Mouse (Mus musculus) neutrophil, adult 5-6 weeks (primary cell): Measurements from ENCODE around the gene Tnk2. TPM values are rescaled to one million over a fixed set of nuclear protein-coding genes. Genes with fewer than 3 reads are reported as not detected.

ENCODE experiments used
- ATAC-seq: fragments of 151-379, 151-347 bp; 2 replicates; pipeline ENCODE4 v1.8.0; 2017; ENCODE audit warnings: mild to moderate bottlenecking, moderate TSS enrichment; ENCODE audit not compliant: insufficient number of reproducible peaks, poor library complexity, low FRiP score, severe bottlenecking; ENCODE audit errors: extremely low read depth
- total RNA-seq: library from RNA; stranded (forward); fragments of 200-1000 nt; gene quantifications from 2 replicates; pipeline ENCODE4 v1.2.3, GENCODE M21; 2017

The Tnk2 gene
- total RNA-seq, 1 experiment from 2014 or later = 26.4 TPM

DNA sequence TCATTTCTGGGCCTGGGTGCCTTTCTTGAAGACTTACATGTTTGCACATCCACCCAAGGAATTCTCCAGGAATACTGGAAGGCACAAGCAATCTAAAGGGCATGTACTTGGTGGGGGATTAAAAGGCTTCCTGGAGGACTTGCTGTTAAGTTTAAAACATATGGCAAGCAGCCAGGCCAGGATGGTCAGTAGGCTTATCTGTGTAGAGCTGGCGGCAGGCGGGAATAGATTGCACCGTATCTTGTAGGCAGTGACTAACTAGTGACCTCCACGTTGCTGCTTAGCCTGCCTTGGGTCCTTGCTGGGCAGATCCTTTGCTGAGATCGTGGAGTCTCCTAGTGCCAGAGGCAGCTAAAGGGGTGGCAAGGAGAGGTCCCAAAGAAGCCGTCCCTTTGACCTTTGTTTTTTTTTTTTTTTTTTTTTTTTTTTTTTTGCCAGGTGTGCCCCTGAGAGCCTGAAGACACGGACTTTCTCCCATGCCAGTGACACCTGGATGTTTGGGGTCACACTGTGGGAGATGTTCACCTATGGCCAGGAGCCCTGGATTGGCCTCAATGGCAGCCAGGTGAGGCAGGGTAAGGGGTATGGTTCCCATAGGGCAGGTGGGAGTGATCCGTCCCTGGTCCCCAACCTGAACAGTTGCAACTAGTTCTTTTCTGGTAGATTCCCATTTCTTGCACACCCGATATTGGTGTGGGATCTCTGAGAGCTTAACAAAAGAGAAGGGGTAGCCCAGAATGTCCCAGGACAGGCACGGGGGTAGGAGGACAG is 26.9 kb downstream of the Tnk2 start:
- no peak for ATAC-seq

DNA sequence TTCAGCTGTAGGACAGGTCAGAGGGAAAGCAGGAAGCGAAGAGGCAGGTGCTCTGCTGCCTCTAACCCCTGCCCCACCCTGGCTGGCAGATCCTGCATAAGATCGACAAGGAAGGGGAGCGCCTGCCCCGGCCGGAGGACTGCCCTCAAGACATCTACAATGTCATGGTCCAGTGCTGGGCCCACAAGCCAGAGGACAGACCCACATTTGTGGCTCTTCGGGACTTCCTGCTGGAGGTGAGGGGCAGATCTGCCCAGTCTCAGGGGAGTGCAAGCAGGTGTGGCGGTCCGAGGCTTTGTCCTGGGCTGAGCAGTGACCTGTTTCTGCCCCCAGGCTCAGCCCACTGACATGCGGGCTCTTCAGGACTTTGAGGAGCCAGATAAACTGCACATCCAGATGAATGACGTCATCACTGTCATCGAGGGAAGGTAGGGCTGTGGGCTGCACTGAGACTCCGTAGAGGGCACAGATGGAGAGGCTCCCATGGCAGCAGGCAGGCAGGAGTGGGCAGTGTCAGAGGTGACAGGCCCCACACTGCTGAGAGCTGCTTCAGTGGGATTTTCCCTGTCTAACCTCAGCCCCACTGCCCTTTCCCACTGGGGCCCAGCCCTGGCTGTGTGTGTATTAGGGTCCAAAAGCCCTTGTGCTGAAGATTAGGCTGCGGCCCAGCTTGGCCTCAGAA is 27.7 kb downstream of the Tnk2 start:
- ATAC-seq = no peak

DNA sequence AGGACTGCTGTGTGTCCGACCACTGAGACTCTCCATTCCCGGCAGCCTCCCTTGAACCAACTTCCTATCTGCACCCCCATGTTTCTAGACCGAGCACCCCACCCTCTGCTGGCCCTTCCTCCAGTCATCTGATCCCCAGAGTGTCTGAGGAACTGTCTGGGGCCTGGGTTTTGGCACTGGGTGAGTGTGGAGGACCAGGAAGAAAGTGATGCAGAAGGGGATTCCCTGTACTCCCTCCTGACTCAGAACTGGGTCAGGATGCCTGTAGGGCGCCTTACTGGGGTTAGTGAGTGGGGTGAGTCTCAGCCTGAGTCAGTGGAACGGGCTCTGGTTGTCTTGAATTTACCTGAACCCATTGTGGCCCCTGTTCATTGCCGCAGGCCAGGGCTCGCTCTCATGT is 28.6 kb downstream of the Tnk2 start:
- ATAC-seq = no peak

DNA sequence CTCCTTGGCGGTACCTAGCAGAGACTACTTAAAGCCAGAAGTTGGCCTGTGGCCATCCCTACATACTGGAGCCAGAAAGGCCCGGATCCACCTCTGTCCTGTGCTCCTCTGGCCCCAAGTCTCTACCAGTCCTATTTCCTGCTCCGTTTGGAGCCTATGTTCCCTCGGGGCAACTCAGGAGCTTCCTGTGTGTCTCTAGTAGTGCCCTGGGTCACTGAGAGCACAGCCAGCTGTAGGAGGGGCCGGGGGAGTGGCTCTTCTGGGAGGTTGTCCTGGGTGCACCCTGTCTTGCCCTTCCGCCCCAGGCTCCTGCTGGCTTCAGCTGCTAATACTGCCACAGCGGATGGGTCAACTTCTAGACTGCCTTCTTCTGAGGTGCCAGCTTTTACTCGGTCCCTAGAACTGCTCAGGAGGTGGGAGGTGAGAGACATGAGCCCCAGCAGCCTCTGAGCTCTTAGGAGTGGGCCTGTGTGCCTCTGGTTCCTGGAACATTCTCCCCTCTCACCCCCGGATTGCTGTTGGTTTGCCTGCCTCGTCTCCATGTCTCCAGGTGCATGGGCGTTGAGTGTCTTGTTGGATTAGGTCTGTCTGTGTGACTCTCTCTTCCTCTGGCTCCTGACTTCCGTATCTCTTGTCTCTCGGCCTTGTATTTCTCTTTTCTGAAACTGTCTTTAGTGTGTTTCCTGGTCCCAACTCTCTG is 29.3 kb downstream of the Tnk2 start:
- no peak for ATAC-seq

DNA sequence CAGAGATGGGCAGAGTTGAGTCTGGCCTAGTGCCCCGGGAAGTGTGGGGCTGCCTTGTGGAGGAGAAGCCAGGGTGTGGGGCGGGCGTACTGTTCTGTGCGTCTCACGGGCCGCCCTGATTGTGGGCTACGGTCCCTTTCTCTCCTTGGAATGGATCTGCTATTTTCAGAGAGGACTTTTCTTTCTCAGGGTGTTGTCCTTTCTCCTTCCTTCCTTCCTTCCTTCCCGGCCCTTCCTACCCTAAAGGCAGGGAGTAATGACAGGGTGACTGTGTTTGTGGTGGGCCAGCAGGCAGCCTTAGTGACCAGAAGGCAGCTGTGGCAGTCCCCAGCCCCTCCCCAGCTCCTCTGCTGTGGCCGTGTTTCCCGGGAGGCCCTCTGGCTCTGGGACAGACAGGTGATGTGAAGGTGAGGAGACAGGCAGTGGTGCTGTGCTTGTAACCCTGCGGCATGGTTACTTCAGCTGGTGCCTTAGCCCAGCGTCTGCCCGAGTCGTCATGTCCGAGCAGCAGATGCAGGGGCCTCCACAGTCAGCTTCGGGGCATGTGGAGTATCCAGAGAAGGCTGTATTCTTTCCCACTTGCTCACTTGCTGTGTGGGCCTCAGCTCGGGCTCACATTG is 30.6 kb downstream of the Tnk2 start:
- no peak for ATAC-seq

DNA sequence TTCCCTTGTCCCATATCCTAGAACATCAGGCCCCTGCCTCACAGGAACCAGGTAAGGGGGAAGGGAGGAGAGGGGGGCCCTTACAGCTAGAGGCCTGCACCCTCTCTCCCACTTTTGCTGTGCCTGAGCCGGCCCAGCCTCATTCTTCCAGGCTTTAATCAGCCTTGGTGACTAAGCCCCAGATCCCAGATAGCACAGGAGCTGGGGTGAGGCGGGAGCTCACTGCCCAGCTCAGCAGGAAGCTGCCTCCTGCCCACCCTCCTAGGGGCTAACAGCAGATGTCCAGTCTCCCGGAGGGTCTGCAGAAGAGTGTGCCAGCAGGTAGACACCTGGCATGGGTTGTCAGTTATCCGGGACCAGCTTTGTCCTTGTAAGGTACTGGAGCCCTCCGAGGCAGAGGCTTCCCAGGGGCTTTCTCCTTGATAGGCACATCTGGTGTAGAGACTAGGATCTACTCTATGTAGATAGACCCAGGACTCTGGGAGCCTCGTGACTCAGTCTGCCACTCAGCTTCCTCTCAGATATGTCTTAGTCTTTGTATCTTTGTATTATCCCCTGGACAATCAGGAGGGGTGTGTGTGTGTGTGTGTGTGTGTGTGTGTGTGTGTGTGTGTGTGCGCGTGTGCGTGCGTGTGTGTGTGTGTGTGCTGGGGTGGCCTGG is 33.5 kb downstream of the Tnk2 start:
- ATAC-seq = no peak

DNA sequence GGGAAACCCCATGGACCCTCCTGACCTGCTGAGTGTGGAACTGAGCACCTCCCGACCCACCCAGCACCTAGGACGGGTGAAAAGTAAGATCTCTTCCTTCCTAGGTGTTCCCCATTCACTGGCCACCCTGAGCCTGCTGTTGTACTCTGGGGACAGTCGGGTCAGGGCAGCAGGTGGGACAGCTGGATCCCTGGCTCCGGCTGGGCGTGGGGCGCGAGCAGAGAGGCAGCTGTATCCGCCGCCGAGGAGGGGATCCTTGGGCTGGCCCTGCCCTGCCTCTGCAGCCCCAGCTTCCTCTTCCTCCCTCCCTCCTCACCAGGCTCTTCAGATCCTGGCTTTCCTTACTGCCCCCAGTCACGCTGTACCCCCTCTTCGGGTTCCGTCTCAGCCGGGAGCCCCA is 34.2 kb downstream of the Tnk2 start:
- ATAC-seq = no peak

DNA sequence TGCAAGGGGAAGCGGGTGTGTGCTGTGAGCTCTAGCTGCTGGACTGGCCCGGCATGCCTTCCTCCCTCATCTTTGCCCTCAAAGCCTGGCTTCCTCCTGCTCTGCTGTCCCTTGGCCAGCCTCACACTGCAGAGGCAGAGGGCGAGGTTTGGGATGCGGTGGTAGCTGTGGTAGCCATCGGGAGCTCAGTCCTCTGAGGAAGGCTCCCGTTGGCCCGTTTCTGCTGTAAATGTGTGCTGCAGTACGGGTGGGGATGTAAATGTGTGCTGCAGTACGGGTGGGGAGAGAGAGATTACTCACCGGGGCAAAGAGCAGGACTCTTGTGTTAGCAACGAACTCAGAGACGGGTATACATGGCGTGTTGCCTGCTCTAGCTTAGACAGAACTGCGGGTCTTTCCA is 35.1 kb downstream of the Tnk2 start:
- no peak for ATAC-seq

DNA sequence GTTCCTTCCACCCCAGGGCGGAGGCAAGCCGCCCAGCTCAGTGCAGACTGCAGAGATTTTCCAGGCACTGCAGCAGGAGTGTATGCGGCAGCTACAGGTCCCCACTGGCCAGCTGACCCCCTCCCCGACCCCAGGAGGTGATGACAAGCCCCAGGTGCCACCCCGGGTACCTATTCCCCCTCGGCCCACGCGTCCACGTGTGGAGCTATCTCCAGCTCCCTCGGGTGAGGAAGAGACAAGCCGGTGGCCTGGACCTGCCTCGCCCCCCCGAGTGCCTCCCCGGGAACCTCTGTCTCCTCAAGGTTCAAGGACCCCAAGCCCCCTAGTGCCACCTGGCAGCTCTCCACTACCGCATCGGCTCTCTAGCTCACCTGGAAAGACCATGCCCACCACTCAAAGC is 36.3 kb downstream of the Tnk2 start:
- no peak for ATAC-seq

DNA sequence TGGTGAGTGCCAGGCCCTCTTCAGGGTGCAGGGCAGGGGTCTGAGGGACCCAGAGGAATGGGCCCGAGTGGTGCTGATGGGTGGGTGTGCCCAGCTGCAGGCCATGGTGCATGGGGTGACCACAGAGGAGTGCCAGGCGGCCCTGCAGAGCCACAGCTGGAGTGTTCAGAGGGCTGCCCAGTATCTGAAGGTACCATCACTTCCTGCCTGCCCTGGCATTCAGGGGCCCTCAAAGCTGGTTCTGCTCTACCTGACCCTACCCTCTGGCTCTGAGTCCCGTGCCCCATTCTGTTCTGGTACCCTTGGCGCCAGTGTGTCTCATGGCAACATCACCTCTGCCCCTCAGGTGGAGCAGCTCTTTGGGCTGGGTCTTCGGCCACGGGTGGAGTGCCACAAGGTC is 37.1 kb downstream of the Tnk2 start:
- ATAC-seq = no peak

DNA sequence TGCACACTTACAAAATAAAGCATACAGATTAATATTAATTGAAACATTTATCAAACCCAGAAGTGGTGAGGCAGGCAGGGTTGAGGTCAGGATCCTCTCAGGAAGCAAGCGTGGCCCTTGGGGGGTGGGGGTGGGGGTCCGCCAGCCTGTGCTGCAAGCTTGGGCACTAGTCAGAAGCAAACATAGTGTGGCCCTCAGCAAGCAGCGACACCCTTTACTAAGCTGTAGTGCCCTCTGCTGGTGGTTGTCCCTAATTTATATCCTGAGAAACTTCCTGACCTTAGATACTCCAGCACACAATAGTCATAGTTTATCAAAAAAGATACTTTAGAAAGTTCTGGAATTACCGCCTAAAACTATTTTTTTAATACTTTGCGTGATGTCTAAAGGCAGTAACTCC is 38.5 kb downstream of the Tnk2 start:
- peak; percentile 65; the same call in 1 of the 2 replicates for ATAC-seq

DNA sequence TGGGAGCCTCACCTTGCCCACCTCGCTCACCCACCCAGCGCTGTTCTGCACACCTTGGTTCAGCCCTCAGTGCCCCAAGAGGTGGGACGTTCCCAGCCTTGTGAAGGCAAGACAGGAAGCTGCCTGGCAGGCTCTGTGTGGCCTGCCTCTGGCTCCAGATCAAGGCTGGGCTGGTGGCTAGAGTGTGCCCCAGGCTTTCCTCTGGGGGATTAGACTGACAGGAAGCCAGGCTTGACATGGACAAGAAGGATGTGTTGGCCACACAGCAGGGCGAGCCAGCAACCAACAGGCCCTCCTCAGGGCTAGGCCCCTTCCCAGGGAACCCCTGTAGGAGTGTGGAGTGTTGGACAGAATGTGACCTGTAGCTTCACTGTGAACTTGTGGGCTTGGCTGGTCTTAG is 39.2 kb downstream of the Tnk2 start:
- no peak for ATAC-seq

DNA sequence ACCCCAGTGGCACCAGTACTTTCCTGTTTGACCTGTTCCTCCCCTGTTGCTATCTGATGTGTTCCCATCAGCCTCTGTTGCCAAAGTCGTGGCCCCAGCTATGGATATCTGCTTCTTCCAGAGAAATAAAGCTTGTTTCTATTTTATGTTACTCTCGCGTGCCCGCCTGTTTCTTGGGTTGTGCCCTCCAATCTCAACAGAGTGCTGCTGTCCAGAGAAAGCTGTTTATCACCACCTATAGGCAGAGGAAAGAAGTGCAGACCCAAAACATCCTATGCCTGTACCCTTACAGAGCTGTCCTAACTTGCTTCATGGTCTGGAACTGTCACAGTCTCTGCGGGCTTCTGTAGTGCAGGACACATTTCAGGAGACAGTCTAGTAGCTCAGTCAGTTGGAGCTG is 39.7 kb downstream of the Tnk2 start:
- ATAC-seq = peak; percentile 42; the same call in 1 of the 2 replicates

DNA sequence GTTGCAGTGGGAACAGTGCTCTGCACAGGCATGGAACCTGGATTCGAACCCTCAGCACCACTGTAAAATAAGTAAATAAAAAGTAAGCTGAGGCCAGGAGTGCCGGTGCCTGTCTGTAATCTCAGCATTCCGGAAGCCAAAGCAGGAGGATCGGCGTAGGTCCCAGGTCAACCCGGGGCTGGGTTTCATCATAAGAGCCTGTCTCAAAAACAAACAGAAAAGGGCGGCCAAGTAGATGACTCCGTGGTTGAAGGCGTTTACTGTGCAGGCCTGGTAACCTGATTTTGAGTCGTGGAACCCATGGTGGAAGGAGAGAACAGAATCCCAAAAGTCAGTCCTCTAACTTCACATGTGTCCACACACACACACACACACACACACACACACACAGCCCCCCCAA is 41.7 kb downstream of the Tnk2 start:
- ATAC-seq = no peak

DNA sequence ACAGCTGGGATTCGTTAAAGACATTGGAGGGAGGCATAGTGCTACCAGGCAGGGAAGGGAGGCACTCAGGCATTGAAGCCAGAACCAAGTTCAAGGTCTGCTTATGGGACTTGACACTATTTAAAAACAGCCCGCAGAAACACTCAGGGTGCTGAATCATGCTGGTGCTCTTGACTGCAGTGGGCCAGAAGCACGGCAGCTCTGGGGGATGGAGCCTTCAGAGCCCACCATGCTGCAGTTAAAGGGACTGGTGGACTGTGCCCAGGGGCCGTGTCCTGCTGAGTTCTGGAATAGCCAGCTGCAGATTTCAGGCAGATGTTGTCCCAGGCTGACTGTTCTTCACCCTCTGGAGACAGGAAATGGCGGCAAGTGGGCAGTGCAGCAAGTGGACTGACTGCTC is 42.3 kb downstream of the Tnk2 start:
- ATAC-seq = no peak

DNA sequence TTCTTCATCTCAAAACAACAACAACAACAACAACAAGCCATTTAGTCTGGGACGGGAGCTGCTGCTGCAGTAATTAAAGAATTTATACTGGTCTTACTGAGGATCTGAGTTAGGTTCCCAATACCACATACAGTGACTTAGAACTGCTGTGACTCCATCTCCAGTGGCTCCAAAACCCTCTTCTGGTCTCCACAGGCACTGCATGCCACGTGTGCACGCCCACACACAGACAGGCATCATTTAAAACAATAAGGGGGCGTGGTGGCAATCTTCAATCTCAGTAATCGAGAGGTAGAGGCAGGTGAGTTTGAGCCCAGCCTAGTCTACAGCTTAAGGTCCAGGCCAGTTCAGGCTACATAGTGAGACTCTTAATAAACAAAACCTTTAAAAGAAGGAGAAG is 43.5 kb downstream of the Tnk2 start:
- ATAC-seq = no peak

DNA sequence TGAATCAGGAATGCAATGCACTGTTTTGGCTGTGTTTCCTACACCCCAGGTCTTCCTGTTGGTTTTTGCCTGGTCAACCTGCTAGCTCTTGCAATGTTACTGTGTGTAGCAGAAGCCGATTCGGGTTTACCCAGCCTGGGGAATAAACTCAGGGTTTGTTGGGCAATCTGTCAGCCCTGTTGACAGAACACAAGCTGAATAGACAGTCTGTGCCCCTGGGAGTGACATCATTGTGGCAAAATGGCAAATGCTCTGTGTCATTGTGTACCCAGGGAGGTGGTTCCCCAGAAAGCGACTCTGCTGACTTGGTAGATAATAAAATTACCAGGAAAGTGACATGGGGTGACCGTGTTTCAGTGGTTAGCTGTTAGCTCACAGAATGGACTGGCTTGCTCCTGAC is 45.1 kb downstream of the Tnk2 start:
- ATAC-seq = no peak

DNA sequence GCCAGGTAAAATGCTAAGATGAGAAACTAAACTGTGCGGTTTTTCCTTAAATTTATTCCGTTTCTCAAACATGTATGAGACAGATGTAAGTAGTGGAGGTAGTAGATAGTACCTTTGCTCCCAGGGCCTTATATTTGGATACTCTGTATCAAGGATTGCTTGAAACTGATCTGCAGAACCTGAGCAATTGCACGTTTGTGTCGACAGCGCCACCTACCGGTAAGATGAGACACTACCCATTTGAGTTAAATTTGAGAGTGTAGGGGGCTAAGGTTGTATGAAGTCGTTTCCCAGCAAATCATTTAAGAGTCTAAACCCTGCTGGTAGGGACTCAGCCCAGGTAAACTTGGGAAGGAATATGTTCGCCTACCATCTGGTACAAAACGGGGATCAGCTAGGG is 45.8 kb downstream of the Tnk2 start:
- ATAC-seq = peak; percentile 70; the same call in 1 of the 2 replicates

DNA sequence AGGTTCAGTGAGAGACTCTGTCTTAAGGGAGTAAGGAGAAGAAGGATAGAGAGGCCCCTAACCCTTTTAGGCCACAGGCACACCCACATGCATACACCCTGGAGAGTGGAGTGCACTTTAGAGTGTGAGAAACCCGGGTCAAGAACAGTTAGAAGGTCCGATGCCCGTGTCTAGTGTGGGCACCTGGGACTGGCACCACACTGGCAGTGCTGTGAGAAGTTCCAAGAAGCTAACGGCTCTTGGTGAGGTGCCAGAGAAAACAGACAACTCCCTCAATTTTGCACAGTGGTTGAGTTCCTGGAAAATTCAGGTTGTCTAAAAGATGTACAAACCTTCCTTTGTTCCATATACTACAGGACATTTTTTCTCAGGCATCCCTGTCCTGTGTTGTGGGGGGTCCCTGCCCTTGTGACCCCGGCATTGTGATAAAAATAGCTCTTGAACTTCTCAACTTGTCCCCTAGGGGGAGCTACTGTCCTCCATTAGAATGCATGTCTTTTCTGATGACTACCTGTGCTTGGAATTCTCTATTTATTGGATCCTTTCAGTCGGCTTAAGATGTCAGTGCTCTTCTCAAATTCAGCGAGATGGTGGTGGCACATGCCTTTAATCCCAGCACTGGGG is 53.3 kb downstream of the Tnk2 start:
- ATAC-seq = no peak
